Mouse (Mus musculus) CD8-positive naive resting alpha-beta T cell, adult 57 days (primary cell): ENCODE data around the gene Kirrel3. TPM values are rescaled to one million over a fixed set of nuclear protein-coding genes. Genes with fewer than 3 reads are reported as not detected.

Experiments used
- total RNA-seq: library from RNA; stranded (reverse); gene quantifications from one replicate; pipeline ENCODE4 v1.2.4, GENCODE M21; 2023

Gene Kirrel3
- total RNA-seq, result not detected

GRCm38 (mm10) chr9:34485759-34486431 lies at the start of gene Kirrel3:
Kirrel3 (plus strand) TSS chr9:34485894.

